Mouse (Mus musculus) MEL (cell line): ENCODE results near the gene Sox5.

Experiments used
- CTCF ChIP-seq, 3 experiments: IDR thresholded peaks in 2 of 3; conservative IDR thresholded peaks in 1 of 3; 2 replicates each; pipeline ENCODE4 v1.5.1; 2011 to 2012; ENCODE audit warnings: low read length in 3 of 3, low read depth in 2 of 3, mild to moderate bottlenecking in 2 of 3, improper control_type of control experiment in 1 of 3, inconsistent platforms in 1 of 3, mixed read lengths in 1 of 3, moderate library complexity in 1 of 3; ENCODE audit not compliant: control insufficient read depth in 1 of 3, insufficient read depth in 1 of 3, poor library complexity in 1 of 3, severe bottlenecking in 1 of 3
- E2F4 ChIP-seq: IDR thresholded peaks from 2 replicates; pipeline ENCODE4 v1.6.1; 2011; ENCODE audit warnings: low read depth, low read length, improper control_type of control experiment, borderline replicate concordance
- GABPA ChIP-seq: IDR thresholded peaks from 2 replicates; pipeline ENCODE4 v1.6.1; 2012; ENCODE audit warnings: low read depth, mild to moderate bottlenecking, inconsistent platforms, low read length, improper control_type of control experiment, moderate library complexity
- GATA1 ChIP-seq: IDR thresholded peaks from 2 replicates; pipeline ENCODE4 v1.6.1; 2011; ENCODE audit warnings: low read depth, low read length, improper control_type of control experiment
- HCFC1 ChIP-seq: IDR thresholded peaks from 2 replicates; pipeline ENCODE4 v1.6.1; 2012; ENCODE audit warnings: low read depth, mild to moderate bottlenecking, inconsistent platforms, low read length, improper control_type of control experiment, moderate library complexity
- RAD21 ChIP-seq: IDR thresholded peaks from 2 replicates; pipeline ENCODE4 v1.6.1; 2011; ENCODE audit warnings: mild to moderate bottlenecking, low read depth, low read length, improper control_type of control experiment
- TBP ChIP-seq: IDR thresholded peaks from 2 replicates; pipeline ENCODE4 v1.8.0; 2011; ENCODE audit warnings: low read depth, low read length, improper control_type of control experiment

GRCm38 (mm10) chr6:144398115-144398514, 383.7 kb downstream of the Sox5 start:
- TF ChIP-seq TBP (no peak), HCFC1 (no peak), CTCF (IDR thresholded peaks at IDR 0.05 in 2 of 3, conservative IDR thresholded peaks at IDR 0.05 in 1 of 3; ENCODE audit: control insufficient read depth in 1 of 3, insufficient read depth in 1 of 3, low read depth in 2 of 3, low read length in 3 of 3, poor library complexity in 1 of 3, severe bottlenecking in 1 of 3) (no peak), E2F4 (no peak), GABPA (no peak), GATA1 (no peak), RAD21 (no peak)
